Mouse (Mus musculus): ENCODE results near the gene Banp. TPM values are rescaled to one million over a fixed set of nuclear protein-coding genes. Genes with fewer than 3 reads are reported as not detected.

Gene Banp
- total and polyA plus RNA-seq, 3 experiments = 19.2 to 28.4 TPM; not detected in 1

DNA sequence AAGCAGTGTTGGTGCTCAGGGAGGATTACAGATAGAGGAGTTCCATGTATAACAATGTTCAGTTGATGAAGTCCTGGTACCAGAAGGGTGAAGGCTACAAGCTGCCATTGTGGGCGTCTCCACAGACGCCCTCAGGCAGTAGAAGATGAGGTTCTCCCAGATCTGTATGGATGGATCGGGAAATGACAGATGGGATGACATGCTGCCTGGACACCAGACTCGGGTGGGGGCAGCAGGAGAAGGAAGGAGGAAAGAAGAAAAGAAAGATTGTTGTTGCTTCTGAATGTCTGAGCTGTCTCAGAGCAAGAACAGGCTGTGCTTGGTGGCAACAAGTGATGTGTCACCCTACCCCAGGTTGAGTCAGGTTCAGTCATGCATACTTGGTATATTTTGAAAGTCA lies 78.6 kb downstream of the Banp start:
- TF ChIP-seq GATA1 (IDR thresholded peaks at IDR 0.05; ENCODE audit: low read depth, low read length) = no peak
- TF ChIP-seq HCFC1 (IDR thresholded peaks at IDR 0.05; ENCODE audit: low read depth, low read length) = no peak
- no peak for TF ChIP-seq TAL1 (IDR thresholded peaks at IDR 0.05; ENCODE audit: low read length)
- TF ChIP-seq E2F4 (IDR thresholded peaks at IDR 0.05; ENCODE audit: borderline replicate concordance, low read depth, low read length) = no peak
- no peak for TF ChIP-seq RCOR1 (IDR thresholded peaks at IDR 0.05; ENCODE audit: low read depth, low read length)
- TF ChIP-seq ETS1 (IDR thresholded peaks at IDR 0.05; ENCODE audit: low read depth, low read length) = no peak
- no peak for TF ChIP-seq MYB (IDR thresholded peaks at IDR 0.05; ENCODE audit: low read depth, low read length)
- TF ChIP-seq CHD1 (IDR thresholded peaks at IDR 0.05; ENCODE audit: low read depth, low read length) = no peak
- TF ChIP-seq MAZ (IDR thresholded peaks at IDR 0.05; ENCODE audit: low read depth, low read length) = no peak
- no peak for TF ChIP-seq RAD21 (IDR thresholded peaks at IDR 0.05; ENCODE audit: low read depth, low read length)
- no peak for TF ChIP-seq MYC (IDR thresholded peaks at IDR 0.05; ENCODE audit: low read depth, low read length)
- TF ChIP-seq UBTF (IDR thresholded peaks at IDR 0.05; ENCODE audit: borderline replicate concordance, insufficient read depth, low read depth, low read length) = no peak
- TF ChIP-seq KAT2A (conservative IDR thresholded peaks at IDR 0.05; ENCODE audit: low read depth, low read length) = no peak
- Histone ChIP-seq H3K9me3 (replicated peaks; ENCODE audit: insufficient read depth, low read length) (no peaks in the 10 kb centered on the region), H3K79me2 (ENCODE audit: control insufficient read depth, insufficient read depth, low read length, poor library complexity) (no peaks in the 10 kb centered on the region), H3K9ac (ENCODE audit: control insufficient read depth, low read depth, low read length, poor library complexity, severe bottlenecking) (no peak overlapping the region), H3K4me3 (ENCODE audit: control insufficient read depth in 1 of 2, insufficient read depth in 1 of 2, low read depth in 2 of 2, low read length in 2 of 2) (no peak overlapping the region), H3K36me3 (ENCODE audit: control insufficient read depth in 1 of 2, insufficient read depth in 2 of 2, low read length in 2 of 2) (no peaks in the 10 kb centered on the region; a peak in 1 of 4 replicates), H3K27ac (ENCODE audit: control insufficient read depth, low read depth, low read length) (no peak overlapping the region), H3K4me1 (ENCODE audit: control insufficient read depth in 1 of 2, insufficient read depth in 2 of 2, low read length in 2 of 2) (no peaks in the 10 kb centered on the region), H3K27me3 (ENCODE audit: control insufficient read depth in 1 of 2, insufficient read depth in 2 of 2, low read length in 2 of 2) (peaks cover 0 to 2% of the 10 kb centered on the region in 2 experiments; a peak in 1 of 4 replicates)
- DNase-seq (ENCODE audit: low read depth, low spot score) = no peak

DNA sequence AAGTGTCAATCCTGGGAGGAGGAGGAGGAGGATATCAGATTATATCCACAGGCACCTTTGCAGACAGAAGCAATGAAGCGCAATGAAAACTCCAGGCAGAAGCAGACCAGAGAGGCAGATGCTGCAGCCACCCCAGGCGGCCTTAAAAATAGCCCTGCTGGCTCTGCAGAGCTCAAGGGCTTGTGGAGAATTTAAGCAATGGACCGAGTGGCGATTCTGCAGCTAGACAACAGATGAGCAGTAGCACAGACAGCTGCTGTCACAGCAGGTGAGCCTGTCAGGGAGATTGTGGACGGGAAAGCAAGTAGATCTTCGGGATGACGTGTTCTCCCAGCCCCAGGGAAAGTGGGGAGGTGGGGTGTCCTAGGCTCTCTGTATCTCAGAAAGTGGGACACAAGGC lies 81.4 kb downstream of the Banp start:
- Histone ChIP-seq H3K9ac (ENCODE audit: control insufficient read depth, low read depth, low read length, poor library complexity, severe bottlenecking) (no peak overlapping the region), H3K4me3 (ENCODE audit: control insufficient read depth in 1 of 2, insufficient read depth in 1 of 2, low read depth in 2 of 2, low read length in 2 of 2) (no peak overlapping the region), H3K27me3 (ENCODE audit: control insufficient read depth in 1 of 2, insufficient read depth in 2 of 2, low read length in 2 of 2) (peaks cover 0 to 4% of the 10 kb centered on the region in 2 experiments; a peak in 1 of 4 replicates), H3K27ac (ENCODE audit: control insufficient read depth, low read depth, low read length) (no peak overlapping the region), H3K4me1 (ENCODE audit: control insufficient read depth in 1 of 2, insufficient read depth in 2 of 2, low read length in 2 of 2) (no peaks in the 10 kb centered on the region), H3K79me2 (ENCODE audit: control insufficient read depth, insufficient read depth, low read length, poor library complexity) (no peaks in the 10 kb centered on the region), H3K9me3 (replicated peaks; ENCODE audit: insufficient read depth, low read length) (no peaks in the 10 kb centered on the region), H3K36me3 (ENCODE audit: control insufficient read depth in 1 of 2, insufficient read depth in 2 of 2, low read length in 2 of 2) (no peaks in the 10 kb centered on the region)
- no peak for DNase-seq (ENCODE audit: low read depth, low spot score)
- TF ChIP-seq UBTF (IDR thresholded peaks at IDR 0.05; ENCODE audit: borderline replicate concordance, insufficient read depth, low read depth, low read length) = no peak
- no peak for TF ChIP-seq MEF2A (IDR thresholded peaks at IDR 0.05; ENCODE audit: extremely low read depth, insufficient replicate concordance, low read depth, low read length, poor library complexity, severe bottlenecking)
- no peak for TF ChIP-seq MAX (IDR thresholded peaks at IDR 0.05; ENCODE audit: low read length)
- TF ChIP-seq ETS1 (IDR thresholded peaks at IDR 0.05; ENCODE audit: low read depth, low read length) = no peak
- TF ChIP-seq HCFC1 (IDR thresholded peaks at IDR 0.05; ENCODE audit: low read depth, low read length) = no peak
